Mouse (Mus musculus) erythroid progenitor cell, adult 5-6 weeks (primary cell): Measurements from ENCODE around the gene Wwox. TPM values are rescaled to one million over a fixed set of nuclear protein-coding genes. Genes with fewer than 3 reads are reported as not detected.
"Not testable (repeated sequence)": the region's sequence is repeated elsewhere in the genome, so short reads cannot be mapped to it uniquely, and the experiment has no call there.

Experiments
- ATAC-seq: replicated peaks from 2 replicates; pipeline ENCODE4 v1.8.0; 2016; ENCODE audit warnings: moderate number of reproducible peaks, mild to moderate bottlenecking, moderate TSS enrichment, inconsistent platforms; ENCODE audit not compliant: poor library complexity, low FRiP score, severe bottlenecking
- total RNA-seq, 2 experiments: library from RNA; stranded (forward) in 1 of 2; stranded (reverse) in 1 of 2; fragments of 150-400 nt in 1 of 2; fragments of 186-747, 209-891 nt in 1 of 2; gene quantifications; 2 replicates each; pipeline versions ENCODE4 v1.2.3 to v1.2.4; 2015 to 2017; ENCODE audit warnings: low replicate concordance in 2 of 2

The Wwox gene
- total RNA-seq, 2 experiments from 2014 or later = 3.8 to 3.9 TPM

- no peak for ATAC-seq
Measured at GRCm38 (mm10) chr8:114825460-114825859, 386.0 kb downstream of the Wwox start.

GRCm38 (mm10) chr8:114826991-114827390, 387.5 kb downstream of the Wwox start:
- ATAC-seq = no peak

GRCm38 (mm10) chr8:114827810-114828209, 388.4 kb downstream of the Wwox start:
- not testable (repeated sequence) for ATAC-seq

GRCm38 (mm10) chr8:114831595-114831994, 392.1 kb downstream of the Wwox start:
- ATAC-seq = no peak

GRCm38 (mm10) chr8:114832251-114832774, 392.9 kb downstream of the Wwox start:
- no peak for ATAC-seq

- no peak for ATAC-seq
Measured at GRCm38 (mm10) chr8:114834730-114835129, 395.3 kb downstream of the Wwox start.

GRCm38 (mm10) chr8:114839998-114840397, 400.5 kb downstream of the Wwox start:
- no peak for ATAC-seq

GRCm38 (mm10) chr8:114847666-114848065, 408.2 kb downstream of the Wwox start:
- no peak for ATAC-seq

- no peak for ATAC-seq
Measured at GRCm38 (mm10) chr8:114849461-114849860, 410.0 kb downstream of the Wwox start.

GRCm38 (mm10) chr8:114850014-114850870, 410.8 kb downstream of the Wwox start:
- no peak for ATAC-seq

- ATAC-seq = no peak
Measured at GRCm38 (mm10) chr8:114853765-114854164, 414.3 kb downstream of the Wwox start.

- no peak for ATAC-seq
Measured at GRCm38 (mm10) chr8:114855833-114856232, 416.4 kb downstream of the Wwox start.

- ATAC-seq = no peak
Measured at GRCm38 (mm10) chr8:114865911-114866310, 426.5 kb downstream of the Wwox start.

GRCm38 (mm10) chr8:114869321-114869720, 429.9 kb downstream of the Wwox start:
- no peak for ATAC-seq

GRCm38 (mm10) chr8:114870410-114870809, 431.0 kb downstream of the Wwox start:
- no peak for ATAC-seq

GRCm38 (mm10) chr8:114872491-114872890, 433.0 kb downstream of the Wwox start:
- no peak for ATAC-seq

- no peak for ATAC-seq
Measured at GRCm38 (mm10) chr8:114875161-114875560, 435.7 kb downstream of the Wwox start.

GRCm38 (mm10) chr8:114876161-114876611, 436.7 kb downstream of the Wwox start:
- no peak for ATAC-seq

GRCm38 (mm10) chr8:114876696-114877206, 437.3 kb downstream of the Wwox start:
- no peak for ATAC-seq

GRCm38 (mm10) chr8:114877234-114877633, 437.8 kb downstream of the Wwox start:
- ATAC-seq = no peak
